Mouse (Mus musculus): ENCODE measurements around the gene Mapkap1.

The Mapkap1 gene

GRCm38 (mm10) chr2:34526527-34527371, 120.2 kb downstream of the Mapkap1 start:
- 0 out of 2 replicates have a peak, but pooled peaks have one; percentile 40 for ATAC-seq (ENCODE audit: insufficient number of reproducible peaks, low FRiP score, low TSS enrichment)

- no peak for ATAC-seq (ENCODE audit: insufficient number of reproducible peaks, low FRiP score, low TSS enrichment)
Measured at GRCm38 (mm10) chr2:34528491-34528890, 121.9 kb downstream of the Mapkap1 start.

GRCm38 (mm10) chr2:34530042-34530441, 123.5 kb downstream of the Mapkap1 start:
- no peak for ATAC-seq (ENCODE audit: insufficient number of reproducible peaks, low FRiP score, low TSS enrichment)

GRCm38 (mm10) chr2:34531801-34532298, 125.3 kb downstream of the Mapkap1 start:
- no peak for ATAC-seq (ENCODE audit: insufficient number of reproducible peaks, low FRiP score, low TSS enrichment)

- ATAC-seq (ENCODE audit: insufficient number of reproducible peaks, low FRiP score, low TSS enrichment), result no peak
Measured at GRCm38 (mm10) chr2:34532394-34532793, 125.8 kb downstream of the Mapkap1 start.

- no peak for ATAC-seq (ENCODE audit: insufficient number of reproducible peaks, low FRiP score, low TSS enrichment)
Measured at GRCm38 (mm10) chr2:34533281-34533680, 126.7 kb downstream of the Mapkap1 start.

- no peak for ATAC-seq (ENCODE audit: insufficient number of reproducible peaks, low FRiP score, low TSS enrichment)
Measured at GRCm38 (mm10) chr2:34534996-34535395, 128.4 kb downstream of the Mapkap1 start.

- no peak for ATAC-seq (ENCODE audit: insufficient number of reproducible peaks, low FRiP score, low TSS enrichment)
Measured at GRCm38 (mm10) chr2:34537356-34537755, 130.8 kb downstream of the Mapkap1 start.

- ATAC-seq (ENCODE audit: insufficient number of reproducible peaks, low FRiP score, low TSS enrichment), result no peak
Measured at GRCm38 (mm10) chr2:34543581-34543980, 137.0 kb downstream of the Mapkap1 start.

GRCm38 (mm10) chr2:34544021-34544420, 137.4 kb downstream of the Mapkap1 start:
- no peak for ATAC-seq (ENCODE audit: insufficient number of reproducible peaks, low FRiP score, low TSS enrichment)

- no peak for ATAC-seq (ENCODE audit: insufficient number of reproducible peaks, low FRiP score, low TSS enrichment)
Measured at GRCm38 (mm10) chr2:34544646-34545395, 138.2 kb downstream of the Mapkap1 start.

GRCm38 (mm10) chr2:34546176-34546677, 139.7 kb downstream of the Mapkap1 start:
- no peak for ATAC-seq (ENCODE audit: insufficient number of reproducible peaks, low FRiP score, low TSS enrichment)

GRCm38 (mm10) chr2:34547516-34547915, 140.9 kb downstream of the Mapkap1 start:
- ATAC-seq (ENCODE audit: insufficient number of reproducible peaks, low FRiP score, low TSS enrichment), result no peak

- ATAC-seq (ENCODE audit: insufficient number of reproducible peaks, low FRiP score, low TSS enrichment), result no peak
Measured at GRCm38 (mm10) chr2:34548961-34549360, 142.4 kb downstream of the Mapkap1 start.

GRCm38 (mm10) chr2:34549469-34549868, 142.9 kb downstream of the Mapkap1 start:
- no peak for ATAC-seq (ENCODE audit: insufficient number of reproducible peaks, low FRiP score, low TSS enrichment)

- ATAC-seq (ENCODE audit: insufficient number of reproducible peaks, low FRiP score, low TSS enrichment), result no peak
Measured at GRCm38 (mm10) chr2:34552772-34553171, 146.2 kb downstream of the Mapkap1 start.

- ATAC-seq (ENCODE audit: insufficient number of reproducible peaks, low FRiP score, low TSS enrichment), result no peak
Measured at GRCm38 (mm10) chr2:34553580-34554231, 147.1 kb downstream of the Mapkap1 start.

GRCm38 (mm10) chr2:34560146-34560545, 153.6 kb downstream of the Mapkap1 start:
- ATAC-seq (ENCODE audit: insufficient number of reproducible peaks, low FRiP score, low TSS enrichment), result no peak

- ATAC-seq (ENCODE audit: insufficient number of reproducible peaks, low FRiP score, low TSS enrichment), result no peak
Measured at GRCm38 (mm10) chr2:34563089-34563694, 156.6 kb downstream of the Mapkap1 start.

- ATAC-seq (ENCODE audit: insufficient number of reproducible peaks, low FRiP score, low TSS enrichment), result no peak
Measured at GRCm38 (mm10) chr2:34563865-34564264, 157.3 kb downstream of the Mapkap1 start.

All from cerebellum, adult (tissue).